Mouse (Mus musculus) intestine, embryonic 16.5 days (tissue): ENCODE results near the gene Copz2. TPM values are rescaled to one million over a fixed set of nuclear protein-coding genes. Genes with fewer than 3 reads are reported as not detected.

Source experiments
- ATAC-seq: fragments of 200-750 bp; cut with Nextera tagmentation; 2 replicates; pipeline ENCODE4 v1.8.0; 2017; ENCODE audit warnings: moderate TSS enrichment, moderate library complexity
- H3K27ac ChIP-seq: fragments of 300-500 bp; sonication (generic); 2 replicates; pipeline ENCODE4 v1.5.1; 2014; ENCODE audit warnings: mild to moderate bottlenecking, low read length
- H3K27me3 ChIP-seq: fragments of 300-500 bp; sonication (generic); replicated peaks from 2 replicates; pipeline ENCODE4 v1.6.1; 2014; ENCODE audit warnings: low read length, control low read depth, mixed read lengths; ENCODE audit not compliant: control insufficient read depth, insufficient read depth
- H3K36me3 ChIP-seq: fragments of 300-500 bp; sonication (generic); 2 replicates; pipeline ENCODE4 v1.6.1; 2014; ENCODE audit warnings: low read length, control low read depth; ENCODE audit not compliant: control insufficient read depth, insufficient read depth
- H3K4me1 ChIP-seq: fragments of 300-500 bp; sonication (generic); 2 replicates; pipeline ENCODE4 v1.6.1; 2014; ENCODE audit warnings: low read length, control low read depth, mixed read lengths; ENCODE audit not compliant: control insufficient read depth, insufficient read depth
- H3K4me2 ChIP-seq: fragments of 300-500 bp; sonication (generic); 2 replicates; pipeline ENCODE4 v1.6.1; 2014; ENCODE audit warnings: low read depth, low read length, control low read depth
- H3K4me3 ChIP-seq: fragments of 300-500 bp; sonication (generic); 2 replicates; pipeline ENCODE4 v1.5.1; 2014; ENCODE audit warnings: mild to moderate bottlenecking, low read length
- H3K9ac ChIP-seq: fragments of 300-500 bp; sonication (generic); 2 replicates; pipeline ENCODE4 v1.6.1; 2014; ENCODE audit warnings: low read depth, low read length
- H3K9me3 ChIP-seq: fragments of 300-500 bp; sonication (generic); 2 replicates; pipeline ENCODE4 v1.6.1; 2016; ENCODE audit warnings: low read length, control low read depth; ENCODE audit not compliant: control insufficient read depth
- WGBS: fragments of 180-500 bp; shearing (Covaris S2); extraction: QIAGEN DNeasy Blood & Tissue Kit; methylation state at CpG from one replicate; pipeline ENCODE4 v1.1.7; 2014; 5-methylcytosine and 5-hydroxymethylcytosine counted together
- polyA plus RNA-seq: library from polyadenylated mRNA; unstranded; fragments of >200 nt; fragmentation: Nextera tagmentation; extraction: Ambion mirVana; gene quantifications from 2 replicates; pipeline ENCODE4 v1.2.1, GENCODE M21; 2015

Gene Copz2
- polyA plus RNA-seq, 1 experiment from 2014 or later, result 81.4 TPM

GRCm38 (mm10) chr11:96816494-96816893, 33.2 kb upstream of the Copz2 start:
- H3K9ac ChIP-seq, result no peak overlapping the region
- H3K36me3 ChIP-seq, result peaks cover 28% of the 10 kb centered on the region
- no peaks in the 10 kb centered on the region for H3K27me3 ChIP-seq
- no peak overlapping the region for H3K4me3 ChIP-seq
- no peaks in the 10 kb centered on the region for H3K9me3 ChIP-seq
- no peak for ATAC-seq
- H3K4me1 ChIP-seq, result no peaks in the 10 kb centered on the region
- H3K27ac ChIP-seq, result no peak overlapping the region
- 86% methylated on average over 1 of the region's 1 CpGs for WGBS
- H3K4me2 ChIP-seq, result no peak overlapping the region

GRCm38 (mm10) chr11:96816979-96817378, 32.7 kb upstream of the Copz2 start:
- no peaks in the 10 kb centered on the region for H3K27me3 ChIP-seq
- H3K27ac ChIP-seq, result no peak overlapping the region
- 76% methylated on average over 5 of the region's 5 CpGs for WGBS
- no peak overlapping the region for H3K9ac ChIP-seq
- H3K4me1 ChIP-seq, result no peaks in the 10 kb centered on the region
- ATAC-seq, result no peak
- H3K36me3 ChIP-seq, result peaks cover 29% of the 10 kb centered on the region
- no peak overlapping the region for H3K4me3 ChIP-seq
- H3K4me2 ChIP-seq, result no peak overlapping the region
- H3K9me3 ChIP-seq, result no peaks in the 10 kb centered on the region

GRCm38 (mm10) chr11:96818128-96818710, 31.5 kb upstream of the Copz2 start:
- peaks cover 29% of the 10 kb centered on the region for H3K36me3 ChIP-seq

GRCm38 (mm10) chr11:96821956-96822355, 27.7 kb upstream of the Copz2 start:
- Histone ChIP-seq H3K9ac (no peak overlapping the region), H3K4me1 (peaks cover 35% of the 10 kb centered on the region), H3K27me3 (no peaks in the 10 kb centered on the region), H3K9me3 (no peaks in the 10 kb centered on the region), H3K27ac (no peak overlapping the region), H3K36me3 (peaks cover 23% of the 10 kb centered on the region), H3K4me2 (no peak overlapping the region), H3K4me3 (no peak overlapping the region)
- no peak for ATAC-seq
- WGBS, result 90% methylated on average over 10 of the region's 10 CpGs

More at GRCm38 (mm10) chr11:96818128-96818710, 31.5 kb upstream of the Copz2 start:
- no peak for ATAC-seq
- no peak overlapping the region for H3K4me3 ChIP-seq
- H3K4me2 ChIP-seq, result no peak overlapping the region
- no peaks in the 10 kb centered on the region for H3K9me3 ChIP-seq
- no peak overlapping the region for H3K27ac ChIP-seq
- H3K9ac ChIP-seq, result no peak overlapping the region
- 84% methylated on average over 8 of the region's 8 CpGs for WGBS
- peaks cover 1% of the 10 kb centered on the region; the same call in 1 of the 2 replicates for H3K4me1 ChIP-seq
- H3K27me3 ChIP-seq, result no peaks in the 10 kb centered on the region

- peak overlapping the region; percentile 51; the same call in 1 of the 2 replicates for H3K4me3 ChIP-seq
- WGBS, result 39% methylated on average over 4 of the region's 4 CpGs
- ATAC-seq, result no peak
- peaks cover 44% of the 10 kb centered on the region for H3K4me1 ChIP-seq
- H3K27me3 ChIP-seq, result no peaks in the 10 kb centered on the region
- peak overlapping the region; percentile 94 for H3K4me2 ChIP-seq
- H3K9ac ChIP-seq, result peak overlapping the region; percentile 70; the same call in 1 of the 2 replicates
- no peak overlapping the region for H3K27ac ChIP-seq
- no peaks in the 10 kb centered on the region for H3K9me3 ChIP-seq
- H3K36me3 ChIP-seq, result peaks cover 24% of the 10 kb centered on the region
These were observed 26.8 kb upstream of the Copz2 start for GRCm38 (mm10) chr11:96822675-96823470.

GRCm38 (mm10) chr11:96823471-96823837, 26.2 kb upstream of the Copz2 start:
- Histone ChIP-seq H3K4me2 (peak overlapping the region; percentile 94), H3K4me1 (peaks cover 46% of the 10 kb centered on the region), H3K9me3 (no peaks in the 10 kb centered on the region), H3K27me3 (no peaks in the 10 kb centered on the region), H3K27ac (peak overlapping the region; percentile 52; the same call in 1 of the 2 replicates), H3K36me3 (peaks cover 24% of the 10 kb centered on the region), H3K4me3 (peak overlapping the region; percentile 51), H3K9ac (peak overlapping the region; percentile 70)
- ATAC-seq, result peak; percentile 12
- WGBS, result 7% methylated on average over 10 of the region's 13 CpGs

- peaks cover 20% of the 10 kb centered on the region for H3K36me3 ChIP-seq
- H3K9ac ChIP-seq, result peak overlapping the region; percentile 70
- peaks cover 50% of the 10 kb centered on the region for H3K4me1 ChIP-seq
- ATAC-seq, result peak; percentile 92
- 1% methylated on average over 25 of the region's 26 CpGs for WGBS
- H3K27me3 ChIP-seq, result no peaks in the 10 kb centered on the region
- peak overlapping the region; percentile 51 for H3K4me3 ChIP-seq
- peak overlapping the region; percentile 69 for H3K27ac ChIP-seq
- H3K4me2 ChIP-seq, result peak overlapping the region; percentile 94
- no peaks in the 10 kb centered on the region for H3K9me3 ChIP-seq
These were observed 25.5 kb upstream of the Copz2 start for GRCm38 (mm10) chr11:96823880-96824782.

GRCm38 (mm10) chr11:96824783-96825495, 24.7 kb upstream of the Copz2 start:
- Histone ChIP-seq H3K27ac (peak overlapping the region; percentile 69), H3K4me2 (peak overlapping the region; percentile 94; the same call in 1 of the 2 replicates), H3K9me3 (no peaks in the 10 kb centered on the region), H3K4me1 (peaks cover 50% of the 10 kb centered on the region), H3K36me3 (peaks cover 12% of the 10 kb centered on the region), H3K9ac (peak overlapping the region; percentile 42; the same call in 1 of the 2 replicates), H3K4me3 (no peak overlapping the region), H3K27me3 (no peaks in the 10 kb centered on the region)
- WGBS, result 37% methylated on average over 7 of the region's 7 CpGs
- ATAC-seq, result no peak
